Mouse (Mus musculus) cerebellum, postnatal 10 days (tissue): ENCODE measurements around the gene Bcl2l11.
A peak's percentile ranks its signal among the peaks of the same experiment; 100 is the strongest.

ENCODE experiments used
- DNase-seq, 2 experiments: peaks; one replicate each; pipeline ENCODE4 v3.0.0; 2021; ENCODE audit warnings: mixed read lengths in 2 of 2

The Bcl2l11 gene

GRCm38 (mm10) chr2:128143992-128144391 is 18.2 kb downstream of the Bcl2l11 start:
- no peak for DNase-seq

- DNase-seq = no peak
Measured at GRCm38 (mm10) chr2:128145433-128145832, 19.6 kb downstream of the Bcl2l11 start.

- DNase-seq = no peak
Measured at GRCm38 (mm10) chr2:128149596-128149995, 23.8 kb downstream of the Bcl2l11 start.

- no peak for DNase-seq
Measured at GRCm38 (mm10) chr2:128152211-128152610, 26.4 kb downstream of the Bcl2l11 start.

- no peak for DNase-seq
Measured at GRCm38 (mm10) chr2:128152845-128153550, 27.2 kb downstream of the Bcl2l11 start.

- DNase-seq = peak in 1 of 2 experiments; percentile 35
Measured at GRCm38 (mm10) chr2:128153551-128153910, 27.7 kb downstream of the Bcl2l11 start.

GRCm38 (mm10) chr2:128155412-128156066 is 29.7 kb downstream of the Bcl2l11 start:
- peak; percentile 76 to 81 for DNase-seq

GRCm38 (mm10) chr2:128156067-128156462 is 30.2 kb downstream of the Bcl2l11 start:
- no peak for DNase-seq

- DNase-seq = no peak
Measured at GRCm38 (mm10) chr2:128156557-128157412, 30.9 kb downstream of the Bcl2l11 start.

- no peak for DNase-seq
Measured at GRCm38 (mm10) chr2:128158734-128159410, 33.0 kb downstream of the Bcl2l11 start.

- DNase-seq = peak; percentile 38 to 51
Measured at GRCm38 (mm10) chr2:128159619-128160125, 33.8 kb downstream of the Bcl2l11 start.

- DNase-seq = no peak
Measured at GRCm38 (mm10) chr2:128163177-128163576, 37.3 kb downstream of the Bcl2l11 start.

- DNase-seq = peak; percentile 58 to 77
Measured at GRCm38 (mm10) chr2:128166623-128167423, 41.0 kb downstream of the Bcl2l11 start.

GRCm38 (mm10) chr2:128167930-128168329 is 42.1 kb downstream of the Bcl2l11 start:
- no peak for DNase-seq

GRCm38 (mm10) chr2:128169486-128169885 is 43.6 kb downstream of the Bcl2l11 start:
- DNase-seq = no peak

- peak; percentile 76 to 83 for DNase-seq
Measured at GRCm38 (mm10) chr2:128169972-128170371, 44.1 kb downstream of the Bcl2l11 start.

- DNase-seq = no peak
Measured at GRCm38 (mm10) chr2:128170614-128171013, 44.8 kb downstream of the Bcl2l11 start.

GRCm38 (mm10) chr2:128172266-128172665 is 46.4 kb downstream of the Bcl2l11 start:
- peak; percentile 91 to 94 for DNase-seq

- DNase-seq = no peak
Measured at GRCm38 (mm10) chr2:128174176-128174575, 48.3 kb downstream of the Bcl2l11 start.

- DNase-seq = peak; percentile 13 to 23
Measured at GRCm38 (mm10) chr2:128174604-128175342, 48.9 kb downstream of the Bcl2l11 start.

GRCm38 (mm10) chr2:128175625-128176024 is 49.8 kb downstream of the Bcl2l11 start:
- no peak for DNase-seq
